Mouse (Mus musculus) mammary gland, adult 2 months (tissue): ENCODE measurements around the gene Gm12695. TPM values are rescaled to one million over a fixed set of nuclear protein-coding genes. Genes with fewer than 3 reads are reported as not detected.

Source experiments
- polyA plus RNA-seq: library from polyadenylated mRNA; depleted of rRNA; stranded (reverse); fragments of >200 nt; gene quantifications from 2 replicates; pipeline ENCODE4 v1.2.3, GENCODE M21; 2012; ENCODE audit warnings: low replicate concordance; rRNA removed

Gm12695 gene
- not detected in 2 replicates for polyA plus RNA-seq

GRCm38 (mm10) chr4:96785086-96785485 lies at the start of gene Gm12695:
TSS of gene Gm12695 (minus strand) at chr4:96785186.

Other genes with a start within 250 kb of the Gm12695 start
- 3.7 and 5.2 TPM in 2 replicates for gene Cyp2j6, start 231.5 kb downstream of the Gm12695 start, polyA plus RNA-seq
- 4.7 and 8.7 TPM in 2 replicates for gene Cyp2j9, start 193.6 kb downstream of the Gm12695 start, polyA plus RNA-seq
- 0.31 TPM in 1 of 2 replicates, not detected in the other for gene Cyp2j5, start 121.0 kb downstream of the Gm12695 start, polyA plus RNA-seq